Mouse (Mus musculus): ENCODE results near the gene Washc1.

Washc1 gene

GRCm38 (mm10) chr17:66111402-66111959 lies at the start of gene Washc1:
Washc1 (plus strand) TSS chr17:66111545.
- WGBS = 1% methylated on average over 40 of the region's 41 CpGs

DNA sequence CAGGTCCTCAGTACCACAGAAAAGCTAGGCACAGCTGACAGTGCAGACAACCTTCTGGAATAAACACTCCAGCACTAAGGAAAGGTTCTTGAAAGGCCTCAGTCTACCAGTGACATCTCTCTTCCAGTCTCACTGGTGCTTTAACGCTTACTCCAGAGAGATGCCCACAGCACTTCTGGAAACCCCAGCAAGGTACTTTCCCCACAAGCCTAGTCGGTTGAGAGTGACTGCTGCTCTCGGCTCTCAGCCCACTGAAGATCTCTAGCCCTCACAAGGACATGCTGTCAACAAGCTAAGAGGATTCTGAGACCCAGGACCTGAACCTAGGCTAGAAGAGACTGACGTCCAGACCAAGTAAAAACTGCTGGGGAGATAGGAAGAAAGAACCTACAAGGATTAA lies 46.2 kb upstream of the Washc1 start:
- 82% methylated on average over 4 of the region's 4 CpGs for WGBS

DNA sequence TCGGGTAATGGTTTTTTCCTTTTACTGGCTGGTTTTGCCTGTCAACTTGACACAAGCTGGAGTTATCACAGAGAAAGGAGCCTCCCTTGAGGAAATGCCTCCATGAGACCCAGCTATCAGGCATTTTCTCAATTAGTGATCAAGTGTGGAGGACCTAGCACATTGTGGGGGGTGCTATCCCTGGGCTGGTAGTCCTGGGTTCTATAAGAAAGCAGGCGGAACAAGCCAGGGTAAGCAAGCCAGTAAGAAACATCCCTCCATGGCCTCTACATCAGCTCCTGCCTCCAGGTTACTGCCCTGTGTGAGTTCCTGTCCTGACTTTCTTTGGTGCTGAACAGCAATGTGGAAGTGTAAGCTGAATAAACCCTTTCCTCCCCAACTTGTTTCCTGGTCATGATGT lies 42.3 kb upstream of the Washc1 start:
- WGBS = 98% methylated on average over 2 of the region's 2 CpGs

- 68% methylated on average over 7 of the region's 7 CpGs for WGBS
Observed at GRCm38 (mm10) chr17:66073971-66074370, 37.4 kb upstream of the Washc1 start.

DNA sequence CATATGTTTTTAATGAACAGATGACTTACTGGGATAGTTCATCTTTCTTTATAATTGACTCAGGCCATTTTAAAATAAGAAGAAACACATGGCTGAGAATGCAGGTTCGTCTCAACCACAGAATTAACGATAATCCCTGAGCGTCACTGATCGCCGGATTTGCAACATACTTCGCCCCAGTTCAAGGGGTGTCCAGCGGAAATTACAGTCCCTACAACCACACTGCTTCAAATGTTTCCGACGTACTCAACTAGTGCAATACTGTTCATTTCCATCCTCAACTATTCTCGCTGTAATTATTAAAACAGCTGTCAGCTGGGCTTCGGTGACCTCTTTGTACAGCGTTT lies 35.5 kb upstream of the Washc1 start:
- 2% methylated on average over 12 of the region's 12 CpGs for WGBS

GRCm38 (mm10) chr17:66076174-66076927 lies 35.0 kb upstream of the Washc1 start:
- WGBS = under 1% methylated on average over 92 of the region's 95 CpGs

DNA sequence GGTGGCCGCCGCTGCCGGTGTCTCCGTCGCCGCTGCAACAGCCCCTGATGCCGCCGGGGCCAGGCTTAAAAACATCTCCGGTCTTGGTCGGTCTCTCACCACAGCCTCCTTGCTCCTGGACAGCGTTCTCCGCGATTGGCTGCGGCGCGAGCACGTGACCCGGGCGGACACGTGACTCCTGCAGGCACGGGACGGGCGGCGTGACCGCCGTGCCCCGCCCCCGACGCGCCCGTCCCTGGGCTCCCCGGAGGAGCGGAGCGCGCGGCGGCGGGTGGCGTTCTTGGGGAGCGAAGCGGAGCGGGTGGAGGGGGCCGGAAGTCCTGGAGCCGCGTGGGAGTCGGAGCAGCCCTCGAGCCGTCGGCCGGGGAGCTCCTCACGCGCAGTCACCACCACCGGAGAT lies 34.4 kb upstream of the Washc1 start, which contains the start of gene Ankrd12:
Gene Ankrd12 (minus strand): TSS at position 156 of the 400 bp plus-strand sequence.
- 1% methylated on average over 53 of the region's 53 CpGs for WGBS

DNA sequence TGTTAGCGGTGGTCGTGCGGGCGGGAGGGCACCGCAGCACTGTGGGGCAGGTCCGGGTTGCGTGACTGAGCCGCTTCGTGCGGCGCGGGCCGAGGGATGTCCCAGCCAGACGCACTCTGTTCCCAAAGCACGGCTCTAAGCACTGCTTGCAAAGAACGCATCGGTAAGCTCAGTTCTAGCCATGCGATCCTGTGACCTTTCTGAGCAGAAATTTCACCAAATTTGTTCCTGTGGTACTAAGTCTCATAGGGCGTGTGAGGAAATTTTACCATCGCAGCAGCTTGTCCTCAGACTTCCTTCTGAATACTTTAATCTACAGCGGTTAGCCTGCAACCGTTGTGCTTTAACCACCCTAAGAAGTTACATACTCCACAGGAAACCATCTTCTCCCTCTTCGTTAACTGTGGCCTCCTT lies 33.9 kb upstream of the Washc1 start:
- under 1% methylated on average over 23 of the region's 23 CpGs for WGBS

- 78% methylated on average over 1 of the region's 1 CpGs for WGBS
Observed at GRCm38 (mm10) chr17:66084486-66084885, 26.9 kb upstream of the Washc1 start.

DNA sequence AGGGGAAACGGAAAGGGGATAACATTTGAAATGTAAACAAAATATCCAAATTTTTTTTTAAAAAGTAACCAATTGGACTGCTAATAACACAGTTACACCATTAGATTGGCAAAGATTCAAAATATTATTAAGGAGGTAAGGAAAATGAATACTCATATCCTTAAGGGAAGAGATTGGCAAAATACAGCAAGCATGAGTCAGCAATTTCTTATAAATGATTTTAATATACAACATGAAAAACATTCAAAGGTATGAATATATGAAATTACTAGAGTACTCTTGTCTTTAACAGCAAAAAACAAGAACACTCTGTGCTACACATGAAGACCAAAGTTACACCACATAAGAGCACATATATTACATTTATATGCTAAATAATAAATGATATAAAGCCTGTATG lies 26.3 kb upstream of the Washc1 start:
- 92% methylated on average over 1 of the region's 1 CpGs for WGBS

DNA sequence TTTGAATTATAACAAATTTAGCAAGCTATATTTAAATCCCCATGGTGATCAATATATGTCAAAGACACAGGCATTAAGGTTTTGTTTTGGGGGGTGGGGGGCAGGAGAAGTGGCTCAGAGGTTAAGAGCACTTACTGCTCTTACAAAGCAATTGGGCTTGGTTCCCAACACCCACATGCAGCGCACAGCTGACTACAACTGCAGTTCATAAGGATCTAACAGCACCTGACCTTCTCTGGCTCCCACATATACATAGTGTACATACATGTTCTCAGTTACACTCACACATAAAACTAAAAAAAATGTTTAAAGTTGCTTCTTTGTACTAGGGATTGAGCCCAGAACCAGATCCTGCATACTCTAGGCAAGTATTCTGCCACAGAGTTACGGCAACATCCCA lies 20.0 kb upstream of the Washc1 start:
- WGBS = 71% methylated on average over 2 of the region's 2 CpGs

GRCm38 (mm10) chr17:66092065-66092464 lies 19.3 kb upstream of the Washc1 start:
- WGBS = 80% methylated on average over 2 of the region's 2 CpGs

- 41% methylated on average over 3 of the region's 3 CpGs for WGBS
Observed at GRCm38 (mm10) chr17:66092664-66093063, 18.7 kb upstream of the Washc1 start.

DNA sequence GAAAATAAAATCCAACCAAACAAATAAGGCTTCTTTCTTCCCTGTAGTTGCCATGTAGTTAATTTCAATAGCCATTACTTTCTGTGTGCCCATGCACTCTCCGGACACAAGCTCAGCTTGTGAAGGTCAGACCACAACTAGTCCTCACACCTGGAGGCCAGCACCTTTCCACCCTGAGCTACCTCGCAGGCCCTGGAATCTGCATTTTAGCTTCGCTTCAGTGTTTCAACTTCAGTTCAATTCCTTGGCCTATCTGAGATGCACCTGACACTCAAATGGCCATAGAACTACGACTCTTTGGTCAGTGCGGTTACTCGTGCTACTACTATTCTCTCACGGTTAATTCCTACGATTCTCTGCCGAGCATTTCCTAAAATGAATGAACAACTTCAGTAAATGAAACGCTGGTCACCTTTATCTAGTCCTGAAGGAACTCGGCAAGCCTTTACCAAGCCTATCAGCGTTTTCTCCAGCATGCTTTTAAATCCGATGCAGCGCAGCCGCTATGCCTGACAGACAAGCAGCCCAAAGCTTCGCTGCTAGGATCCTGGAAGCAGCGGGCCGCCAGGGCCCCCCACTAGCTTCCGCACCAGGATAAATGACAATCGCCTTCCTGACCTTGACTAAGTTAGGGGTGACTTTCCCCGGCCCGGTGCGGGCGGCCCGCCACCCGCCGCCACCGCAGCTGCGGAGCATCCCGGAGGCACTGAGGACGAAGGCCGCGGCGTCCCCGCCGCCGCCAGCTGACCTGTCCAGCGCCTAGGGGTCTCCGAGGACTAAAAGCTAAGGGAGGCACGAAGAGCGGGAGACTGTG lies 10.6 kb upstream of the Washc1 start:
- WGBS = under 1% methylated on average over 41 of the region's 41 CpGs

DNA sequence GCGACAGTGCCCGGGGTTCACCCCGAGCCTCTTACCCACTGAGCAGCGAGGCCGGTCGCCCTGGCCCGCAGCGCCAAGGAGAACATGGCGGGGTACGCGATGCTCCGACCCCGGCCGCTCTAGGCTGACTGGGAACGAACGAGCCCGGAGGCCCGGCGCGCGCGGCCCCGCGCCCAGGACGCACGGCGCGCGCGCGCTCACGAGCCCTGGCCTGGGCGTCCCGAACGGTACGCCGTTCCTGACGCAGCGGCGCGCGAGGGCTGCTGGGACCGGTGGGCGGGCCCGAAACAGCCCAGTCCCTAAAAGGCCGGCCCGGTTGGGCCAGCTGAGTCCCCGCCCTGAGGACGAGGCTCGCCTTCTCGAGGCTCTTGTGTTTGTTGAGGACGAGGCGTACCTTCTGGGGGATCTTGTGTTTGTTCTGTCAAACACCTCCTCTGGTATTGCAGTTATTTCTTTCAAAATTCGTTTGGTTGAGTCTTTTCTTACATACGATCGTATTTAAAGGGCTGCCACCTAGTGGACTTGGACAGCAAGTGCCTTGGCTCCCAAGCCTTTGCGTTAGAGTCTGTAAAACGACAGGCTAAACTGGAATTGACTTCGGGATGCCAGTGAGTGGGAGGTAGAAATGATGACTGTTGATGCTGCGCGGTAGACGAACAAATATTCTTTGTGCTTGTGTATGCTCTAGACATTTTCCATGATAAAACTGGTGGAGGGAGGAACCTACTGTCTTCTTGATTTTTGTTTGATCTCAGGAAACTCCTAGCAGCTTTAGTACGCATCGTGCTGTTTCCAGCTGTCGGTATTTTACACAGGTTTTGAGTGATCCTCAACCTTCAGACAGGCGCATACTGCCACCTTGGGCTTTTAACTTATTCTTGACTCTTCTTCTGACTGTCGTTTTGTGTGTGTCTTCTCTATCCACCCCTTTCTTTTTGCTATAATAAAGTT lies 9.7 kb upstream of the Washc1 start, which contains the start of gene Ndufv2:
Gene Ndufv2 (minus strand): TSS at position 180 of the 951 bp plus-strand sequence.
- WGBS = under 1% methylated on average over 67 of the region's 67 CpGs

DNA sequence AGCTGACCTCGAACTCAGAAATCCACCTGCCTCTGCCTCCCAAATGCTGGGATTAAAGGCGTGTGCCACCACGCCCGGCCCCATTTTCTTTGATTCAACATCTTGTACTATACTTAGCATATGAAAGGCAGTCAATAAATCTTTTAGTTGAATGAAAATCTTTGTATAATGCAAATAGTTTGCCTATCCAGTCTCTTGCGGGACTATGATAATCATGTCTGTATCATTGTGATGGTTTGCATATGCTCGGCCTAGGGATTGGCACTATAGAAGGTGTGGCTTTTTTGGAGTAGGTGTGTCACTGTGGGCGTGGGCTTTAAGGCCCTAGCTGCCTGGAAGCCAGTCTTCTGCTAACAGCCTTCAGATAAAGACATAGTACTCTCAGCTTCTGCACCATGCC lies 7.3 kb upstream of the Washc1 start:
- 86% methylated on average over 7 of the region's 7 CpGs for WGBS

- WGBS = 35% methylated on average over 10 of the region's 10 CpGs
Observed at GRCm38 (mm10) chr17:66106601-66107267, 4.6 kb upstream of the Washc1 start.

GRCm38 (mm10) chr17:66107466-66107865 lies 3.9 kb upstream of the Washc1 start:
- 66% methylated on average over 8 of the region's 8 CpGs for WGBS

GRCm38 (mm10) chr17:66108198-66108597 lies 3.1 kb upstream of the Washc1 start:
- WGBS = 87% methylated on average over 4 of the region's 4 CpGs

GRCm38 (mm10) chr17:66110746-66111145 lies 599 bp upstream of the Washc1 start:
- WGBS = 20% methylated on average over 6 of the region's 6 CpGs

- 22% methylated on average over 4 of the region's 4 CpGs for WGBS
Observed at GRCm38 (mm10) chr17:66112166-66112565, 821 bp downstream of the Washc1 start.
